Comparison of ENCODE assay signal across 8 mouse cellular contexts in genomic region chr5:134688718-134689284, GRCm38 (mm10). TPM values are rescaled to one million over a fixed set of nuclear protein-coding genes. Genes with fewer than 3 reads are reported as not detected.
DNase-seq lines count a peak whose midpoint lies in the region; ATAC-seq lines count a peak whose summit lies in the region.

No protein-coding gene starts in this region.

- H3K4me2 ChIP-seq in hindbrain, embryonic 15.5 days: peak overlapping the region; percentile 67

- H3K4me1 ChIP-seq in hindbrain, embryonic 15.5 days (replicated peaks): peaks cover 22% of the 10 kb centered on the region

- no peaks in the 10 kb centered on the region for H3K9me3 ChIP-seq in hindbrain, embryonic 15.5 days

- ATAC-seq in hindbrain, embryonic 15.5 days (ENCODE audit: low FRiP score, low read depth): peak; percentile 96

- no peaks in the 10 kb centered on the region for H3K27me3 ChIP-seq in hindbrain, embryonic 15.5 days

- peak; percentile 100 for DNase-seq in T-cell, adult 2 months (ENCODE audit: low spot score)
- DNase-seq in cerebellum, postnatal 36 days: peak; percentile 93 to 94
- peak; percentile 97 to 99 for DNase-seq in frontal cortex, postnatal 36 days (ENCODE audit: low spot score in 2 of 2)
- DNase-seq in left cerebral cortex, adult 11 months (ENCODE audit: low spot score): peak; percentile 99
- peak; percentile 100 for DNase-seq in lung, postnatal 4 days
- DNase-seq in retina, postnatal 7 days (ENCODE audit: low read depth, low spot score): peak; percentile 96
- DNase-seq in urinary bladder, adult 2 months (ENCODE audit: low spot score): peak; percentile 90

- H3K27ac ChIP-seq in hindbrain, embryonic 15.5 days (replicated peaks): peak overlapping the region; percentile 91

- under 1% methylated on average over 38 of the region's 38 CpGs for WGBS in hindbrain, embryonic 15.5 days

- H3K9ac ChIP-seq in hindbrain, embryonic 15.5 days: peak overlapping the region; percentile 41

- peaks cover 19% of the 10 kb centered on the region for H3K36me3 ChIP-seq in hindbrain, embryonic 15.5 days

- peak overlapping the region; percentile 92 for H3K4me3 ChIP-seq in hindbrain, embryonic 15.5 days

RNA-seq across cellular contexts. Expression of gene Limk1, which starts 0.4 kb away (rescaled TPM):
- polyA plus RNA-seq in hindbrain, embryonic 15.5 days (2015; fragmentation: Nextera tagmentation; extraction: Ambion mirVana): 23.0 and 25.8 TPM in 2 replicates
- polyA plus RNA-seq in urinary bladder, adult 2 months (2012; rRNA removed): 10.6 and 12.6 TPM in 2 replicates

RNA-seq across cellular contexts. Expression of gene Eif4h, which starts 49.5 kb away (rescaled TPM):
- 336 TPM in 2 replicates for polyA plus RNA-seq in hindbrain, embryonic 15.5 days (2015; fragmentation: Nextera tagmentation; extraction: Ambion mirVana)
- 221 and 232 TPM in 2 replicates for polyA plus RNA-seq in urinary bladder, adult 2 months (2012; rRNA removed)

RNA-seq across cellular contexts. Expression of gene Eln, which starts 58.3 kb away (rescaled TPM):
- polyA plus RNA-seq in hindbrain, embryonic 15.5 days (2015; fragmentation: Nextera tagmentation; extraction: Ambion mirVana): 21.0 and 24.5 TPM in 2 replicates
- polyA plus RNA-seq in urinary bladder, adult 2 months (2012; rRNA removed): 75.6 and 76.3 TPM in 2 replicates

Comparison
In these comparisons a context has a peak if more than half of its experiments do, and no peak if none do; other contexts are left out.
1. Peak in every context shown above with its lines: DNase-seq, ATAC-seq, H3K4me3 ChIP-seq and H3K27ac ChIP-seq.